In the genomic region with DNA sequence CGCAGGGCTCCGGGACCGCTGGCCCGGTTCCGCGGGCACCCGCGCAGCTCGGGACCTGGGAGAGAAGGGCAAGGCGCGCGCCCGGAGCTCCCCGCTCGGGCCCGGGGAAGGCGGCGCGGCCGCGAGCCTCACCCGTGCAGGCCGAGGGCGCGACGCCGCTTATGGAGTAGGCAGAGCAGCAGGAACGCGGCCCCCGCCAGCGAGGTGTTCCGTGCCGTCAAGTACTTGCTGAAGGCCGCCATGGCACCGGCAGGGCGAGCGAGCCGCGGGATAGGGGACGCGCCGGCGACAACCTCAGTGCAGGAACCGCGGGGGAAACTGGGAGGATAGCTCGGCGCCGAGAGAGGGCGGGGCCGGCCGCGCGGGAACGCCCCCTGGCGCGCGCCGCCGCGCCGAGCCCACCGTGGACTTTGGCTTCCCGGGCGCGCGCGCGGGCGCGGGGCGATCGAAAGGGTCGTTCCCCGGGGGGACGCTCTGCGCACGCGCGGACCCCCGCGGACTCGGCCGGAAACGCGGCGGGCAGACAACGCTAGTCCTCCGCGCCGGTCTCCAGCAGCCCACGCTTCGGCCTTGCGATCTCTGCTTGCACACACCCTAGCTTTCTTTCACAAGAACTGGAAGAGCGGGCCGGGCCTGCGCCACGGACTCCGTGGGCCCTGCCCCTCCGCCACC, we compare ENCODE assay signal across 8 mouse cellular contexts. TPM values are rescaled to one million over a fixed set of nuclear protein-coding genes. Genes with fewer than 3 reads are reported as not detected.
DNase-seq lines count a peak whose midpoint lies in the region; ATAC-seq lines count a peak whose summit lies in the region.

A gene (minus strand): TSS at position 426 of the 672 bp plus-strand sequence.

- DNase-seq in MN1 (ENCODE audit: low spot score), result peak; percentile 87
- DNase-seq in cerebellum, adult 9-10 months, result peak; percentile 83
- peak; percentile 29 to 75 for DNase-seq in frontal cortex, adult 2 months (ENCODE audit: extremely low spot score in 1 of 2, low spot score in 1 of 2)
- peak; percentile 90 to 91 for DNase-seq in layer of hippocampus, postnatal 14 days (ENCODE audit: low spot score in 2 of 2)
- peak; percentile 86 for DNase-seq in lung, postnatal 14 days
- peak; percentile 52 for DNase-seq in retina, adult 2 months (ENCODE audit: low read depth, low spot score)
- peak; percentile 94 to 96 for DNase-seq in thymus, postnatal 36 days

- peak within 1 kb of the TSS; percentile 61 for H3K4me2 ChIP-seq in hindbrain, embryonic 12.5 days (replicated peaks)

- peak within 1 kb of the TSS; percentile 87 for H3K9ac ChIP-seq in hindbrain, embryonic 12.5 days

- no peaks in the 10 kb centered on the region for H3K36me3 ChIP-seq in hindbrain, embryonic 12.5 days

- H3K27me3 ChIP-seq in hindbrain, embryonic 12.5 days, result no peaks in the 10 kb centered on the region

- ATAC-seq in hindbrain, embryonic 12.5 days (ENCODE audit: low FRiP score), result peak; percentile 95

- no peaks in the 10 kb centered on the region for H3K9me3 ChIP-seq in hindbrain, embryonic 12.5 days (replicated peaks)

- H3K27ac ChIP-seq in hindbrain, embryonic 12.5 days, result peak within 1 kb of the TSS; percentile 98

- peak within 1 kb of the TSS; percentile 82 for H3K4me3 ChIP-seq in hindbrain, embryonic 12.5 days

- WGBS in hindbrain, embryonic 12.5 days, result under 1% methylated on average over 87 of the region's 99 CpGs

- peaks cover 12% of the 10 kb centered on the region for H3K4me1 ChIP-seq in hindbrain, embryonic 12.5 days

RNA-seq across cellular contexts. Expression of the gene that starts here (rescaled TPM):
- 36.4 and 38.3 TPM in 2 replicates for polyA plus RNA-seq in frontal cortex, adult 2 months (2012; rRNA removed)
- 65.3 and 72.3 TPM in 2 replicates for polyA plus RNA-seq in hindbrain, embryonic 12.5 days (2016; fragmentation: Nextera tagmentation; extraction: Ambion mirVana)
- 10 to 100 TPM; 73.4 to 74.2 TPM for total RNA-seq in layer of hippocampus, postnatal 14 days (2021)

Comparison
In these comparisons a context has a peak if more than half of its experiments do, and no peak if none do; other contexts are left out.
1. Peak in every context shown above with its lines: DNase-seq, ATAC-seq, H3K4me3 ChIP-seq and H3K27ac ChIP-seq.